29 mouse cellular contexts compared by ENCODE assay signal in genomic region chr7:26173111-26173510, GRCm38 (mm10). TPM values are rescaled to one million over a fixed set of nuclear protein-coding genes. Genes with fewer than 3 reads are reported as not detected.
"Had no signal": no experiment of that assay in that cellular context is flagged by ENCODE, and none has a peak within 500 bp of the region (broad histone marks: within the 10 kb centered on the region; RNA-seq: fewer than 3 reads in every experiment).

Cyp2b9 (plus strand) TSS chr7:26173411.

RNA-seq across cellular contexts. Expression of gene Cyp2b9, which starts in this region (rescaled TPM):
- total RNA-seq: common myeloid progenitor, adult 5-6 weeks; forebrain, postnatal 0 days; gastrocnemius, adult 18-20 months; gastrocnemius, adult 2 months; gastrocnemius, adult 8-10 months; gastrocnemius, postnatal 10 days; gastrocnemius, postnatal 14 days; gastrocnemius, postnatal 25 days; granulocyte monocyte progenitor cell, adult 5-6 weeks; heart, adult 18-20 months; heart, adult 2 months; heart, adult 8-10 months had no signal
- polyA plus RNA-seq: cortical plate, adult 2 months; embryonic facial prominence, embryonic 10.5 days; embryonic facial prominence, embryonic 11.5 days; embryonic facial prominence, embryonic 12.5 days; embryonic facial prominence, embryonic 13.5 days; embryonic facial prominence, embryonic 14.5 days; embryonic facial prominence, embryonic 15.5 days; erythroblast, embryonic 14.5 days; forebrain, embryonic 10.5 days; forebrain, embryonic 11.5 days; forebrain, embryonic 12.5 days; forebrain, embryonic 13.5 days; forebrain, embryonic 14.5 days; forebrain, embryonic 15.5 days; forebrain, embryonic 16.5 days; forebrain, postnatal 0 days; frontal cortex, adult 2 months; gonadal fat pad, adult 2 months; heart, adult 2 months had no signal
